Mouse (Mus musculus) cerebellum, adult 9-11 months (tissue): ENCODE measurements around the gene Hist1h1e.

Experiments
- DNase-seq: peaks from one replicate; pipeline ENCODE4 v3.0.0; 2022

Hist1h1e gene

GRCm38 (mm10) chr13:23622175-23622671, at the start of gene Hist1h1e:
TSS of gene Hist1h1e (minus strand) at chr13:23622558.
- peak; percentile 92 for DNase-seq

- DNase-seq: no peak
Observed at GRCm38 (mm10) chr13:23662536-23662935, 40.2 kb upstream of the Hist1h1e start.

- no peak for DNase-seq
Observed at GRCm38 (mm10) chr13:23659636-23660366, 37.4 kb upstream of the Hist1h1e start.

- DNase-seq: no peak
Observed at GRCm38 (mm10) chr13:23630653-23631052, 8.3 kb upstream of the Hist1h1e start.

GRCm38 (mm10) chr13:23622861-23623450, 598 bp upstream of the Hist1h1e start:
- peak; percentile 34 for DNase-seq

GRCm38 (mm10) chr13:23621532-23622174, 705 bp downstream of the Hist1h1e start:
- DNase-seq: peak; percentile 82

- DNase-seq: peak; percentile 87
Observed at GRCm38 (mm10) chr13:23620733-23621531, 1.4 kb downstream of the Hist1h1e start, which contains the start of gene Hist1h2be. TSS of gene Hist1h2be (minus strand) at chr13:23621124.

GRCm38 (mm10) chr13:23620056-23620732, 2.2 kb downstream of the Hist1h1e start:
- DNase-seq: peak; percentile 33

- DNase-seq: no peak
Observed at GRCm38 (mm10) chr13:23611638-23612037, 10.7 kb downstream of the Hist1h1e start.

- no peak for DNase-seq
Observed at GRCm38 (mm10) chr13:23610393-23610792, 12.0 kb downstream of the Hist1h1e start.

- no peak for DNase-seq
Observed at GRCm38 (mm10) chr13:23609844-23610243, 12.5 kb downstream of the Hist1h1e start.

GRCm38 (mm10) chr13:23609209-23609608, 13.1 kb downstream of the Hist1h1e start:
- DNase-seq: no peak

- no peak for DNase-seq
Observed at GRCm38 (mm10) chr13:23605052-23605451, 17.3 kb downstream of the Hist1h1e start.

- no peak for DNase-seq
Observed at GRCm38 (mm10) chr13:23604452-23604851, 17.9 kb downstream of the Hist1h1e start.

- no peak for DNase-seq
Observed at GRCm38 (mm10) chr13:23603182-23603699, 19.1 kb downstream of the Hist1h1e start.

- DNase-seq: peak; percentile 60
Observed at GRCm38 (mm10) chr13:23597957-23598356, 24.4 kb downstream of the Hist1h1e start.

- DNase-seq: no peak
Observed at GRCm38 (mm10) chr13:23595622-23596372, 26.6 kb downstream of the Hist1h1e start.

GRCm38 (mm10) chr13:23595185-23595584, 27.2 kb downstream of the Hist1h1e start:
- DNase-seq: no peak

- DNase-seq: no peak
Observed at GRCm38 (mm10) chr13:23593051-23593770, 29.1 kb downstream of the Hist1h1e start.

GRCm38 (mm10) chr13:23592614-23593013, 29.7 kb downstream of the Hist1h1e start:
- peak; percentile 70 for DNase-seq
